Mouse (Mus musculus) heart, embryonic 11.5 days (tissue): Measurements from ENCODE around the gene Slc22a13. TPM values are rescaled to one million over a fixed set of nuclear protein-coding genes. Genes with fewer than 3 reads are reported as not detected.

ENCODE experiments used
- ATAC-seq: fragments of 200-750 bp; cut with Nextera tagmentation; replicated peaks from 2 replicates; pipeline ENCODE4 v1.8.0; 2017; ENCODE audit warnings: moderate library complexity; ENCODE audit not compliant: insufficient number of reproducible peaks, low FRiP score, low TSS enrichment
- H3K27ac ChIP-seq: fragments of 300-500 bp; sonication (generic); 2 replicates; pipeline ENCODE4 v1.5.1; 2014; ENCODE audit warnings: mild to moderate bottlenecking, low read depth, low read length
- H3K27me3 ChIP-seq: fragments of 300-500 bp; sonication (generic); 2 replicates; pipeline ENCODE4 v1.6.1; 2014; ENCODE audit warnings: mild to moderate bottlenecking, low read length, mixed read lengths; ENCODE audit not compliant: control insufficient read depth, insufficient read depth
- H3K36me3 ChIP-seq: fragments of 300-500 bp; sonication (generic); 2 replicates; pipeline ENCODE4 v1.6.1; 2014; ENCODE audit warnings: mild to moderate bottlenecking, low read length, moderate library complexity, mixed read lengths; ENCODE audit not compliant: control insufficient read depth, insufficient read depth
- H3K4me1 ChIP-seq: fragments of 300-500 bp; sonication (generic); 2 replicates; pipeline ENCODE4 v1.6.1; 2014; ENCODE audit warnings: low read length; ENCODE audit not compliant: control insufficient read depth, insufficient read depth
- H3K4me2 ChIP-seq: fragments of 300-500 bp; sonication (generic); 2 replicates; pipeline ENCODE4 v1.6.1; 2014; ENCODE audit warnings: mild to moderate bottlenecking, moderate library complexity
- H3K4me3 ChIP-seq: fragments of 300-500 bp; sonication (generic); 2 replicates; pipeline ENCODE4 v1.5.1; 2014; ENCODE audit warnings: low read depth, low read length
- H3K9ac ChIP-seq: fragments of 300-500 bp; sonication (generic); 2 replicates; pipeline ENCODE4 v1.6.1; 2014; ENCODE audit warnings: mild to moderate bottlenecking, low read depth, low read length, moderate library complexity
- H3K9me3 ChIP-seq: fragments of 300-500 bp; sonication (generic); replicated peaks from 2 replicates; pipeline ENCODE4 v1.6.1; 2016; ENCODE audit warnings: low read length; ENCODE audit not compliant: control insufficient read depth
- WGBS: fragments of 180-500 bp; shearing (Covaris S2); extraction: QIAGEN DNeasy Blood & Tissue Kit; methylation state at CpG from one replicate; pipeline ENCODE4 v1.1.7; 2014; ENCODE audit not compliant: insufficient replicate concordance; 5-methylcytosine and 5-hydroxymethylcytosine counted together
- polyA plus RNA-seq: library from polyadenylated mRNA; unstranded; fragments of >200 nt; fragmentation: Nextera tagmentation; extraction: Ambion mirVana; gene quantifications from 2 replicates; pipeline ENCODE4 v1.2.1, GENCODE M21; 2014

Slc22a13 gene
- polyA plus RNA-seq, result not detected in 2 replicates

- no peaks in the 10 kb centered on the region for H3K36me3 ChIP-seq
- H3K9ac ChIP-seq, result no peak within 1 kb of the TSS
- H3K4me2 ChIP-seq, result no peak within 1 kb of the TSS
- no peaks in the 10 kb centered on the region for H3K27me3 ChIP-seq
- ATAC-seq, result no peak
- no peak within 1 kb of the TSS for H3K27ac ChIP-seq
- WGBS, result 85% methylated on average over 4 of the region's 4 CpGs
- no peak within 1 kb of the TSS for H3K4me3 ChIP-seq
- no peaks in the 10 kb centered on the region for H3K4me1 ChIP-seq
- H3K9me3 ChIP-seq, result peaks cover 2% of the 10 kb centered on the region; the same call in 1 of the 2 replicates
Measured at GRCm38 (mm10) chr9:119208998-119209397, at the start of gene Slc22a13. Gene Slc22a13 (minus strand): TSS chr9:119209098.

DNA sequence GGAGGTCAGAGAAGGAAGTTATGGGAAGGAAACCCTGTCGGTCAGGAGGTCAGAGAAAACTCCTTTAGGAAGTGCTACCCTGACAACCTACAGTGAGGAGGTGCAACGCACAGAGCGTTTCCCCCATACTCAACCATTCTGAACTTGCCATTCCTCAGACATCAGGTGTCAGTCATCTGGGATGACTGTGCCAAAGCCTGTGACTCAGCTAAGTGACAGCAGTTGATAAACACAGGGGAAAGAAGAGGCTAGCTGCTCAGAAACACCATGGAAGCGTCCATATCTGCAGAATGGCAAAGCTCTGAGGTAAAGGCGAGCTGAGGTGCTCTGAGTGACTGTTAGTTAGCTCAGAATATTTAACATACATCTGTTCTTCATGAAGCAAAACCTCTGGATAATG lies 49.2 kb upstream of the Slc22a13 start:
- no peak overlapping the region for H3K9ac ChIP-seq
- no peak overlapping the region for H3K4me3 ChIP-seq
- peaks cover 21% of the 10 kb centered on the region for H3K36me3 ChIP-seq
- no peaks in the 10 kb centered on the region for H3K4me1 ChIP-seq
- ATAC-seq, result no peak
- no peak overlapping the region for H3K27ac ChIP-seq
- 76% methylated on average over 5 of the region's 5 CpGs for WGBS
- no peaks in the 10 kb centered on the region for H3K27me3 ChIP-seq
- H3K4me2 ChIP-seq, result no peak overlapping the region
- H3K9me3 ChIP-seq, result no peaks in the 10 kb centered on the region

- WGBS, result 95% methylated on average over 12 of the region's 12 CpGs
- H3K9ac ChIP-seq, result no peak overlapping the region
- no peak overlapping the region for H3K27ac ChIP-seq
- no peak overlapping the region for H3K4me3 ChIP-seq
- no peaks in the 10 kb centered on the region for H3K9me3 ChIP-seq
- H3K27me3 ChIP-seq, result no peaks in the 10 kb centered on the region
- no peak overlapping the region for H3K4me2 ChIP-seq
- ATAC-seq, result no peak
- H3K4me1 ChIP-seq, result no peaks in the 10 kb centered on the region
- H3K36me3 ChIP-seq, result peaks cover 24% of the 10 kb centered on the region
Measured at GRCm38 (mm10) chr9:119256161-119256560, 47.3 kb upstream of the Slc22a13 start.

GRCm38 (mm10) chr9:119255096-119255495 lies 46.2 kb upstream of the Slc22a13 start:
- no peak for ATAC-seq
- H3K9ac ChIP-seq, result no peak overlapping the region

DNA sequence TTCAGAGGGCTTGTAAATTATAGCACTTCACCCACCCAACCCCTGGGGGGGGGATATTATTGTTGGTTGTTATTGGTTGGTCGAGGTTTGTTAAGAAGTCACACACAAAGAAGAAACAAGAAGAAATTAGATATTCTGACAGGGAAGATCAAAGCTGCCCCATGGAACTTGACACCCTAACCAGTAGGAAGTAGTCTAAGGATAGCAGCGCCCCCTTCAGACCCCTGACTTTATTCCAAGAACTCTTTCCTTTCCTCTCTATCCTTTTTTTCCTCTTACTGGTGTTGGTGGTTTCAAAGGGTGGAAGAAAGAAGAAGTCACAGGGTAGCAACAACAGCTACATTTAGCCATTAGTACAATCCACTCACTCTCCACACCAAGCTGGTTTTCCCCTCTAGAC lies 45.3 kb upstream of the Slc22a13 start:
- ATAC-seq, result no peak
- H3K9me3 ChIP-seq, result no peaks in the 10 kb centered on the region
- no peak overlapping the region for H3K27ac ChIP-seq
- no peaks in the 10 kb centered on the region for H3K4me1 ChIP-seq
- WGBS, result 82% methylated on average over 2 of the region's 2 CpGs
- H3K36me3 ChIP-seq, result peaks cover 27% of the 10 kb centered on the region
- no peaks in the 10 kb centered on the region for H3K27me3 ChIP-seq
- no peak overlapping the region for H3K4me2 ChIP-seq
- no peak overlapping the region for H3K4me3 ChIP-seq
- H3K9ac ChIP-seq, result no peak overlapping the region

More at GRCm38 (mm10) chr9:119255096-119255495, 46.2 kb upstream of the Slc22a13 start:
- Histone ChIP-seq H3K9me3 (no peaks in the 10 kb centered on the region), H3K4me1 (no peaks in the 10 kb centered on the region), H3K4me2 (no peak overlapping the region), H3K36me3 (peaks cover 24% of the 10 kb centered on the region), H3K27ac (no peak overlapping the region), H3K27me3 (no peaks in the 10 kb centered on the region), H3K4me3 (no peak overlapping the region)
- WGBS, result 93% methylated on average over 1 of the region's 1 CpGs

DNA sequence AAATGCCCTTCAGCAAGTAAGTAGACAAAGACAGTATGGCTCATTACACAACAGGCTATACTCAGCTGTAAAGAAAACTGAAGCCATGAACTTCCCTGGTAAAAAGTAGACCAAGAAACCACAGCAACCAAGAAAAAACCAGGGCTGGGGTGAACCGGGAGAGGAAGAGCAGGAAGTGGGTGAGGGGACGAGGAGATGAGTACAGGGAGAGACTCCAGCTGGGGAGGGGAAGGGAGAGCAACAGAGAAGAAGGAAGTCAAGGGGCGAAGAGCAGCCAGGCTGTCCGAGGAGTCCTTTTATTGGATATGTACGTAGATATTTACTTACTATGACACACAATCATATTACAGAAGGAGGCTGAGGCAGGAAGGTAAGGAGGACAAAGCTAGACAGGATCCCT lies 39.1 kb upstream of the Slc22a13 start:
- Histone ChIP-seq H3K9ac (no peak overlapping the region), H3K27ac (no peak overlapping the region), H3K4me1 (no peaks in the 10 kb centered on the region), H3K27me3 (no peaks in the 10 kb centered on the region), H3K36me3 (peaks cover 16% of the 10 kb centered on the region), H3K4me3 (no peak overlapping the region), H3K9me3 (no peaks in the 10 kb centered on the region), H3K4me2 (no peak overlapping the region)
- no peak for ATAC-seq
- WGBS, result 81% methylated on average over 5 of the region's 5 CpGs

DNA sequence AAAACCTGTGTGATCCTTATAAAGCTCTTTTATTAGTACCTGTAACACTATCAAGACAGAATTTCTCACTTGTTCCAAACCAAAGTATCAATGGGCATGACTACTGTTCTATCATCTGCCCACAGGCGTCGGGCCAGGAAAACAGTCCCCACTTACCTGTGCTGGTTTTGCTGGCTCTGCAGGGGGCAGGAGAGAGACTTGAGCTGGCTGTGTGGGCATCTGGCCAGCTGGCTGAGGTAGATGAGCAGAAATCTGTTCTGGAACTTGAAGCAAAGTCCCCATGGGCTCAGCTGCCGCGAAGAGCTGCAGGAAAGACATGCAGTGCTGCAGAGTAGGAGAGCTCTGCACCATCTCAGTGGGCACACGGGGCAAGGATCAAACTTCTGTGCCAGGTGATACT lies 37.9 kb upstream of the Slc22a13 start:
- no peak overlapping the region for H3K4me3 ChIP-seq
- ATAC-seq, result no peak
- H3K27me3 ChIP-seq, result no peaks in the 10 kb centered on the region
- peaks cover 16% of the 10 kb centered on the region for H3K36me3 ChIP-seq
- H3K27ac ChIP-seq, result no peak overlapping the region
- WGBS, result 85% methylated on average over 5 of the region's 5 CpGs
- H3K9me3 ChIP-seq, result no peaks in the 10 kb centered on the region
- H3K4me1 ChIP-seq, result no peaks in the 10 kb centered on the region
- no peak overlapping the region for H3K4me2 ChIP-seq
- H3K9ac ChIP-seq, result no peak overlapping the region

DNA sequence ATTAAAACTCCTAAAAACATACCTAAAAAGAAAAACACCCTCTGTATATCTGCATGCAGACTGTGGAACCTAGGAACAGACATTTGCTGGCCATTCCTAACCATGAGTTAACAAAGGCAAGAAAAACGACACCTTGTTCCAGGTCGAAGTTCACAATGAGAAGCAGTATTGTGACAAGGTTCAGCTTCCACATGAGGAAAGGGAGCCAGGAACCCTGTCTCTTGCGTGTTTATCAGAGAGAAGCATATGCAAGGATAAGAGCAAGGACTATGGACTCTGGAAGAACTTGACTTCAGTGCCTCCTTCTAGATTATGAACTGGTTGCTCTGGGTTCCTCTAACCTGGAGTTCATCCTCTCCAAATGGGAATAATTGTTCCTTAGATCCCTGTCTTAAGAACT lies 35.1 kb upstream of the Slc22a13 start:
- H3K27ac ChIP-seq, result no peak overlapping the region
- no peaks in the 10 kb centered on the region for H3K27me3 ChIP-seq
- no peak for ATAC-seq
- no peaks in the 10 kb centered on the region for H3K4me1 ChIP-seq
- H3K9ac ChIP-seq, result no peak overlapping the region
- H3K4me3 ChIP-seq, result no peak overlapping the region
- WGBS, result 91% methylated on average over 3 of the region's 3 CpGs
- H3K4me2 ChIP-seq, result no peak overlapping the region
- H3K9me3 ChIP-seq, result no peaks in the 10 kb centered on the region
- H3K36me3 ChIP-seq, result peaks cover 14% of the 10 kb centered on the region

DNA sequence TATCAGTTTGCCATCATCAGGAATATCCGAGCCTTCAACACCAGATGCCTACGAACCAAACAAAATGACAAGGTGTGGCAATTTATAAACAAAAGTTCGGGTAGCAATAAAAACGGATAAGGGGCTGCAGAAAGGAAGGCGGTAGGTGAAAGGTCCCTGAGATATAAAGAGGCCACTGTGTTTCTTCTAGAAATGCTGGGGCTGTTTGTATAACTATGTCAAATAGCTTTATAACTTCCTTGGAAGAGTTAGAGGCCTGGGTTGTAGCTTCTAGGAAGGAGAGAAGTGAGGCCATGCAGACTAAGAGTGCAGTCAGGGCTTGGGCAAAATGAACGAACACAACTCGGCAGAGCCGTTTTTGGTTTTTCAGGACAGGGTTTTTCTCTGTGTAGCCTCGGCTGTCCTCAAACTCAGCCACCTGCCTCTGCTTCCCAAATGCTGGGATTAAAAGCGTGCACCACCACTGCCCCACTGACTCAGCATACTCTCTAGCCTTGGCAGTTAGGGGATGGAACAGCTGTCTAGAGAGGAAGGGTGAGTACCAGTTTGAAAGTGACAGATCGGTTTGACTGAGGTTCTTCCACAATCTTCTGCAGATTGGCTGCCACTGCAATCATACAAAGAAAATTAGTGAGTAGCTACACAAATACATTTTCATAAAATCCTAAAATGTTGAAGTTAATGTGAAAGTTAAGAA lies 32.4 kb upstream of the Slc22a13 start:
- no peak overlapping the region for H3K27ac ChIP-seq
- H3K4me1 ChIP-seq, result no peaks in the 10 kb centered on the region
- no peak overlapping the region for H3K4me2 ChIP-seq
- no peaks in the 10 kb centered on the region for H3K27me3 ChIP-seq
- no peaks in the 10 kb centered on the region for H3K9me3 ChIP-seq
- no peak overlapping the region for H3K9ac ChIP-seq
- ATAC-seq, result no peak
- peaks cover 18% of the 10 kb centered on the region for H3K36me3 ChIP-seq
- 81% methylated on average over 11 of the region's 11 CpGs for WGBS
- no peak overlapping the region for H3K4me3 ChIP-seq
